ENCODE assay signal across 8 mouse cellular contexts in genomic region chr17:35994879-35995240, GRCm38 (mm10). TPM values are rescaled to one million over a fixed set of nuclear protein-coding genes. Genes with fewer than 3 reads are reported as not detected.
DNase-seq lines count a peak whose midpoint lies in the region; ATAC-seq and TF ChIP-seq lines count a peak whose summit lies in the region.

No protein-coding gene starts in this region.

- H3K4me1 ChIP-seq in heart, embryonic 11.5 days (ENCODE audit: control insufficient read depth, insufficient read depth, low read length) = peaks cover 3% of the 10 kb centered on the region; the same call in 1 of the 2 replicates
- H3K4me1 ChIP-seq in E14TG2a.4 (replicated peaks; ENCODE audit: low read depth, low read length) = peaks cover 60% of the 10 kb centered on the region
- H3K4me1 ChIP-seq in forebrain, embryonic 15.5 days = peaks cover 26% of the 10 kb centered on the region

- no peak for DNase-seq in heart, postnatal 36 days
- DNase-seq in frontal cortex, postnatal 25 days (ENCODE audit: low spot score in 2 of 2) = no peak
- no peak for DNase-seq in frontal cortex, postnatal 36 days (ENCODE audit: low spot score in 2 of 2)

- no peaks in the 10 kb centered on the region for H3K9me3 ChIP-seq in heart, embryonic 11.5 days (replicated peaks; ENCODE audit: control insufficient read depth, low read length)
- H3K9me3 ChIP-seq in E14TG2a.4 (ENCODE audit: low read length) = no peaks in the 10 kb centered on the region
- no peaks in the 10 kb centered on the region for H3K9me3 ChIP-seq in forebrain, embryonic 15.5 days

- 1% methylated on average over 14 of the region's 14 CpGs for WGBS in heart, embryonic 11.5 days (ENCODE audit: insufficient replicate concordance)
- under 1% methylated on average over 14 of the region's 14 CpGs for WGBS in forebrain, embryonic 15.5 days
- 0% methylated on average over 14 of the region's 14 CpGs for WGBS in macrophage (ENCODE audit: missing documents)

- peaks cover 54% of the 10 kb centered on the region for H3K79me2 ChIP-seq in macrophage (ENCODE audit: inconsistent target)

- TF ChIP-seq CTCF in E14TG2a.4 (conservative IDR thresholded peaks at IDR 0.05; ENCODE audit: low read length) = no peak

- peak overlapping the region; percentile 75 for H3K4me2 ChIP-seq in heart, embryonic 11.5 days
- peak overlapping the region; percentile 65 for H3K4me2 ChIP-seq in forebrain, embryonic 15.5 days (replicated peaks)

- H3K9ac ChIP-seq in heart, embryonic 11.5 days (ENCODE audit: low read depth, low read length) = peak overlapping the region; percentile 73
- H3K9ac ChIP-seq in forebrain, embryonic 15.5 days (replicated peaks) = peak overlapping the region; percentile 59

- intact Hi-C loops in heart, postnatal 36 days (cut with DNase I) = loop anchor here (5.0 kb wide), 1 partner anchor 168 kb away; no protein-coding TSS in a partner anchor

- no peaks in the 10 kb centered on the region for H3K36me3 ChIP-seq in heart, embryonic 11.5 days (ENCODE audit: control insufficient read depth, insufficient read depth, low read length)
- H3K36me3 ChIP-seq in E14TG2a.4 (ENCODE audit: insufficient read depth, low read length) (peaks cover 2% of the 10 kb centered on the region), macrophage (ENCODE audit: inconsistent target) (no peaks in the 10 kb centered on the region)
- H3K36me3 ChIP-seq in forebrain, embryonic 15.5 days = peaks cover 1% of the 10 kb centered on the region; the same call in 1 of the 2 replicates

- ATAC-seq in heart, embryonic 11.5 days (replicated peaks; ENCODE audit: insufficient number of reproducible peaks, low FRiP score, low TSS enrichment) = no peak
- no peak for ATAC-seq in forebrain, embryonic 15.5 days (replicated peaks)
- ATAC-seq in megakaryocyte-erythroid progenitor cell, adult 5-6 weeks (replicated peaks; ENCODE audit: low FRiP score, low TSS enrichment, poor library complexity, severe bottlenecking) = no peak

- H3K27me3 ChIP-seq in heart, embryonic 11.5 days (ENCODE audit: control insufficient read depth, insufficient read depth, low read length) = no peaks in the 10 kb centered on the region
- no peaks in the 10 kb centered on the region for H3K27me3 ChIP-seq in E14TG2a.4 (ENCODE audit: insufficient read depth, low read length)
- no peaks in the 10 kb centered on the region for H3K27me3 ChIP-seq in forebrain, embryonic 15.5 days

- peak overlapping the region; percentile 68 for H3K4me3 ChIP-seq in heart, embryonic 11.5 days (ENCODE audit: low read depth, low read length)
- H3K4me3 ChIP-seq in E14TG2a.4 (replicated peaks; ENCODE audit: low read length) = peak overlapping the region; percentile 85
- H3K4me3 ChIP-seq in forebrain, embryonic 15.5 days = peak overlapping the region; percentile 66
- peak overlapping the region; percentile 92 for H3K4me3 ChIP-seq in macrophage (ENCODE audit: inconsistent target)

- no peak overlapping the region for H3K27ac ChIP-seq in heart, embryonic 11.5 days (ENCODE audit: low read depth, low read length)
- H3K27ac ChIP-seq in forebrain, embryonic 15.5 days (replicated peaks) = peak overlapping the region; percentile 79
- H3K27ac ChIP-seq in macrophage = peak overlapping the region; percentile 57

RNA-seq across cellular contexts. Expression of gene Prr3, which starts 14.8 kb away (rescaled TPM):
- 17.4 TPM in 2 replicates for polyA plus RNA-seq in heart, embryonic 11.5 days (2014; fragmentation: Nextera tagmentation; extraction: Ambion mirVana)
- total RNA-seq in heart, postnatal 36 days (2021) = 1 to 10 TPM; 3.9 to 6.3 TPM
- polyA plus RNA-seq in forebrain, embryonic 15.5 days (2015; fragmentation: Nextera tagmentation; extraction: Ambion mirVana) = 76.8 and 92.2 TPM in 2 replicates
- total RNA-seq in macrophage (2018; cell fraction: chromatin; rRNA removed) = 10 to 100 TPM; 12.0 to 70.1 (median 40.2) TPM
- total RNA-seq in macrophage (2018; cell fraction: cytosol; rRNA removed) = 10 to 100 TPM in 3 of 26 experiments, 1 to 10 TPM in 23; 3.4 to 10.7 (median 7.6) TPM
- total RNA-seq in macrophage (2018; cell fraction: nucleus; rRNA removed) = 10 to 100 TPM; 12.6 to 46.9 (median 26.0) TPM
- 8.8 to 13.9 TPM (median 9.5 TPM) in 3 replicates for polyA plus RNA-seq in macrophage (2018)
- total RNA-seq in megakaryocyte-erythroid progenitor cell, adult 5-6 weeks (2014; fragmentation: Nextera tagmentation) = 41.0 and 48.3 TPM in 2 replicates
- total RNA-seq in megakaryocyte-erythroid progenitor cell, adult 5-6 weeks (2017) = 20.5 and 31.3 TPM in 2 replicates

RNA-seq across cellular contexts. Expression of gene Gnl1, which starts 15.2 kb away (rescaled TPM):
- polyA plus RNA-seq in heart, embryonic 11.5 days (2014; fragmentation: Nextera tagmentation; extraction: Ambion mirVana) = 26.1 and 29.1 TPM in 2 replicates
- total RNA-seq in heart, postnatal 36 days (2021) = 10 to 100 TPM; 28.6 to 32.7 TPM
- 57.0 and 59.2 TPM in 2 replicates for polyA plus RNA-seq in forebrain, embryonic 15.5 days (2015; fragmentation: Nextera tagmentation; extraction: Ambion mirVana)
- 100 to 1,000 TPM in 8 of 26 experiments, 10 to 100 TPM in 18; 38.0 to 250 (median 87.1) TPM for total RNA-seq in macrophage (2018; cell fraction: chromatin; rRNA removed)
- total RNA-seq in macrophage (2018; cell fraction: cytosol; rRNA removed) = 10 to 100 TPM; 26.8 to 52.2 (median 36.6) TPM
- 100 to 1,000 TPM in 2 of 26 experiments, 10 to 100 TPM in 24; 38.5 to 163 (median 62.8) TPM for total RNA-seq in macrophage (2018; cell fraction: nucleus; rRNA removed)
- polyA plus RNA-seq in macrophage (2018) = 24.9 to 38.6 TPM (median 28.9 TPM) in 3 replicates
- 27.1 and 28.2 TPM in 2 replicates for total RNA-seq in megakaryocyte-erythroid progenitor cell, adult 5-6 weeks (2014; fragmentation: Nextera tagmentation)
- 13.8 and 16.3 TPM in 2 replicates for total RNA-seq in megakaryocyte-erythroid progenitor cell, adult 5-6 weeks (2017)

RNA-seq across cellular contexts. Expression of gene Abcf1, which starts 25.3 kb away (rescaled TPM):
- polyA plus RNA-seq in heart, embryonic 11.5 days (2014; fragmentation: Nextera tagmentation; extraction: Ambion mirVana) = 74.2 and 91.7 TPM in 2 replicates
- 10 to 100 TPM; 69.8 to 73.4 TPM for total RNA-seq in heart, postnatal 36 days (2021)
- polyA plus RNA-seq in forebrain, embryonic 15.5 days (2015; fragmentation: Nextera tagmentation; extraction: Ambion mirVana) = 88.3 and 90.3 TPM in 2 replicates
- total RNA-seq in macrophage (2018; cell fraction: chromatin; rRNA removed) = 100 to 1,000 TPM in 24 of 26 experiments, 10 to 100 TPM in 2; 86.1 to 243 (median 131) TPM
- 10 to 100 TPM; 55.9 to 86.5 (median 73.8) TPM for total RNA-seq in macrophage (2018; cell fraction: cytosol; rRNA removed)
- 100 to 1,000 TPM in 1 of 26 experiments, 10 to 100 TPM in 25; 53.3 to 105 (median 71.8) TPM for total RNA-seq in macrophage (2018; cell fraction: nucleus; rRNA removed)
- polyA plus RNA-seq in macrophage (2018) = 65.4 to 217 TPM (median 77.6 TPM) in 3 replicates
- total RNA-seq in megakaryocyte-erythroid progenitor cell, adult 5-6 weeks (2014; fragmentation: Nextera tagmentation) = 132 and 157 TPM in 2 replicates
- total RNA-seq in megakaryocyte-erythroid progenitor cell, adult 5-6 weeks (2017) = 398 and 560 TPM in 2 replicates

RNA-seq across cellular contexts. Expression of gene H2-T24, which starts 25.5 kb away (rescaled TPM):
- 2.9 and 3.1 TPM in 2 replicates for polyA plus RNA-seq in heart, embryonic 11.5 days (2014; fragmentation: Nextera tagmentation; extraction: Ambion mirVana)
- 10 to 100 TPM in 1 of 2 experiments, 1 to 10 TPM in 1; 6.5 to 14.0 TPM for total RNA-seq in heart, postnatal 36 days (2021)
- polyA plus RNA-seq in forebrain, embryonic 15.5 days (2015; fragmentation: Nextera tagmentation; extraction: Ambion mirVana) = 5.4 and 5.8 TPM in 2 replicates
- 100 to 1,000 TPM in 11 of 26 experiments, 10 to 100 TPM in 14, 1 to 10 TPM in 1; 9.6 to 286 (median 85.2) TPM for total RNA-seq in macrophage (2018; cell fraction: chromatin; rRNA removed)
- 100 to 1,000 TPM in 13 of 26 experiments, 10 to 100 TPM in 13; 35.3 to 269 (median 99.3) TPM for total RNA-seq in macrophage (2018; cell fraction: cytosol; rRNA removed)
- total RNA-seq in macrophage (2018; cell fraction: nucleus; rRNA removed) = 100 to 1,000 TPM in 15 of 26 experiments, 10 to 100 TPM in 11; 38.6 to 490 (median 169) TPM
- polyA plus RNA-seq in macrophage (2018) = 34.5 to 71.7 TPM (median 59.9 TPM) in 3 replicates
- 6.8 and 10.1 TPM in 2 replicates for total RNA-seq in megakaryocyte-erythroid progenitor cell, adult 5-6 weeks (2014; fragmentation: Nextera tagmentation)
- 25.5 and 35.1 TPM in 2 replicates for total RNA-seq in megakaryocyte-erythroid progenitor cell, adult 5-6 weeks (2017)

RNA-seq across cellular contexts. Expression of gene H2-T23, which starts 37.8 kb away (rescaled TPM):
- polyA plus RNA-seq in heart, embryonic 11.5 days (2014; fragmentation: Nextera tagmentation; extraction: Ambion mirVana) = 2.0 and 3.1 TPM in 2 replicates
- 10 to 100 TPM; 23.7 to 38.9 TPM for total RNA-seq in heart, postnatal 36 days (2021)
- 6.9 and 7.0 TPM in 2 replicates for polyA plus RNA-seq in forebrain, embryonic 15.5 days (2015; fragmentation: Nextera tagmentation; extraction: Ambion mirVana)
- total RNA-seq in macrophage (2018; cell fraction: chromatin; rRNA removed) = 100 to 1,000 TPM in 18 of 26 experiments, 10 to 100 TPM in 8; 50.2 to 670 (median 341) TPM
- total RNA-seq in macrophage (2018; cell fraction: cytosol; rRNA removed) = 1,000 to 10,000 TPM in 9 of 26 experiments, 100 to 1,000 TPM in 17; 312 to 1,199 (median 634) TPM
- total RNA-seq in macrophage (2018; cell fraction: nucleus; rRNA removed) = 1,000 to 10,000 TPM in 10 of 26 experiments, 100 to 1,000 TPM in 16; 253 to 1,712 (median 806) TPM
- polyA plus RNA-seq in macrophage (2018) = 196 to 602 TPM (median 274 TPM) in 3 replicates
- total RNA-seq in megakaryocyte-erythroid progenitor cell, adult 5-6 weeks (2014; fragmentation: Nextera tagmentation) = 55.6 and 98.1 TPM in 2 replicates
- total RNA-seq in megakaryocyte-erythroid progenitor cell, adult 5-6 weeks (2017) = 84.5 and 111 TPM in 2 replicates
